13 mouse cellular contexts compared by ENCODE assay signal in genomic region chr19:48545421-48546132, GRCm38 (mm10).
"Had no signal": no experiment of that assay in that cellular context is flagged by ENCODE, and none has a peak within 500 bp of the region (broad histone marks: within the 10 kb centered on the region; RNA-seq: fewer than 3 reads in every experiment).

No protein-coding gene starts in this region.

- H3K36me3 ChIP-seq: liver, embryonic 13.5 days had no signal

- H3K4me2 ChIP-seq: liver, embryonic 13.5 days; midbrain, embryonic 11.5 days had no signal

- H3K9me3 ChIP-seq: liver, embryonic 13.5 days had no signal

- H3K4me3 ChIP-seq: layer of hippocampus, adult 2 months; left cerebral cortex, adult 2 months; liver, embryonic 13.5 days had no signal

- H3K27ac ChIP-seq: kidney, postnatal 0 days; layer of hippocampus, adult 2 months; left cerebral cortex, adult 2 months; liver, embryonic 13.5 days had no signal

- DNase-seq: kidney, adult 2 months; kidney, postnatal 25 days; liver, embryonic 13.5 days; lung, adult 2 months; lung, postnatal 14 days; lung, postnatal 4 days; midbrain, embryonic 14.5 days; thymus, adult 2 months; thymus, postnatal 25 days had no signal

- H3K27me3 ChIP-seq: liver, embryonic 13.5 days had no signal

- H3K9ac ChIP-seq: liver, embryonic 13.5 days had no signal

- H3K4me1 ChIP-seq: liver, embryonic 13.5 days had no signal
